Mouse (Mus musculus) brain, embryonic 14.5 days (tissue): ENCODE data around the gene Nrxn2. TPM values are rescaled to one million over a fixed set of nuclear protein-coding genes. Genes with fewer than 3 reads are reported as not detected.

ENCODE experiments used
- DNase-seq: peaks from one replicate; pipeline ENCODE4 v3.0.0-alpha.2; 2011; ENCODE audit warnings: low read depth
- CTCF ChIP-seq: fragments of 200-500 bp; IDR thresholded peaks from 2 replicates; pipeline ENCODE4 v1.5.1; 2012; ENCODE audit warnings: inconsistent platforms, mild to moderate bottlenecking, moderate library complexity, borderline replicate concordance; ENCODE audit not compliant: insufficient read depth, insufficient read length; ENCODE audit errors: extremely low read depth
- POLR2A ChIP-seq: fragments of 200-500 bp; IDR thresholded peaks from 2 replicates; pipeline ENCODE4 v1.6.1; 2012; ENCODE audit warnings: mild to moderate bottlenecking, inconsistent platforms, borderline replicate concordance; ENCODE audit not compliant: poor library complexity, insufficient read depth, insufficient read length, severe bottlenecking; ENCODE audit errors: extremely low read depth
- polyA plus RNA-seq: library from polyadenylated mRNA; depleted of rRNA; stranded (reverse); fragments of >200 nt; gene quantifications from 2 replicates; pipeline ENCODE4 v1.2.3, GENCODE M21; 2012; rRNA removed

Gene Nrxn2
- 159 and 311 TPM in 2 replicates for polyA plus RNA-seq

- TF ChIP-seq CTCF (peak; percentile 94), POLR2A (peak; percentile 95)
- DNase-seq: peak; percentile 99
Observed at GRCm38 (mm10) chr19:6418233-6418879, at the start of gene Nrxn2. Nrxn2 (plus strand) TSS chr19:6418731.

GRCm38 (mm10) chr19:6370175-6370574 is 48.4 kb upstream of the Nrxn2 start:
- TF ChIP-seq POLR2A (no peak), CTCF (no peak)
- DNase-seq: no peak

GRCm38 (mm10) chr19:6372433-6372832 is 46.1 kb upstream of the Nrxn2 start:
- DNase-seq: no peak
- TF ChIP-seq POLR2A: no peak
- no peak for TF ChIP-seq CTCF

- no peak for TF ChIP-seq POLR2A
- peak; percentile 78 for TF ChIP-seq CTCF
- peak; percentile 71 for DNase-seq
Observed at GRCm38 (mm10) chr19:6373539-6374400, 44.8 kb upstream of the Nrxn2 start.

GRCm38 (mm10) chr19:6374571-6374970 is 44.0 kb upstream of the Nrxn2 start:
- TF ChIP-seq POLR2A: no peak
- TF ChIP-seq CTCF: no peak
- no peak for DNase-seq

GRCm38 (mm10) chr19:6375423-6376254 is 42.9 kb upstream of the Nrxn2 start:
- peak; percentile 25 for DNase-seq
- no peak for TF ChIP-seq CTCF
- no peak for TF ChIP-seq POLR2A

- peak; percentile 28 for DNase-seq
- TF ChIP-seq POLR2A (no peak), CTCF (peak; percentile 79)
Observed at GRCm38 (mm10) chr19:6376255-6376564, 42.3 kb upstream of the Nrxn2 start.

- DNase-seq: no peak
- TF ChIP-seq POLR2A (no peak), CTCF (no peak)
Observed at GRCm38 (mm10) chr19:6376643-6377042, 41.9 kb upstream of the Nrxn2 start.

GRCm38 (mm10) chr19:6377327-6378040 is 41.0 kb upstream of the Nrxn2 start:
- TF ChIP-seq POLR2A (no peak), CTCF (no peak)
- peak; percentile 31 for DNase-seq

- no peak for DNase-seq
- TF ChIP-seq POLR2A (no peak), CTCF (no peak)
Observed at GRCm38 (mm10) chr19:6380411-6381166, 37.9 kb upstream of the Nrxn2 start.

GRCm38 (mm10) chr19:6381238-6381637 is 37.3 kb upstream of the Nrxn2 start:
- no peak for DNase-seq
- no peak for TF ChIP-seq CTCF
- no peak for TF ChIP-seq POLR2A
